Mouse (Mus musculus) naive thymus-derived CD4-positive, alpha-beta T cell, adult 5 months (primary cell): ENCODE measurements around the gene Nagpa. TPM values are rescaled to one million over a fixed set of nuclear protein-coding genes. Genes with fewer than 3 reads are reported as not detected.

Source experiments
- polyA plus RNA-seq: library from polyadenylated mRNA; unstranded; fragments of 100-300 nt; shearing (Covaris generic); gene quantifications from one replicate; pipeline ENCODE4 v1.2.1, GENCODE M21; 2017

Nagpa gene
- 33.8 TPM for polyA plus RNA-seq

DNA sequence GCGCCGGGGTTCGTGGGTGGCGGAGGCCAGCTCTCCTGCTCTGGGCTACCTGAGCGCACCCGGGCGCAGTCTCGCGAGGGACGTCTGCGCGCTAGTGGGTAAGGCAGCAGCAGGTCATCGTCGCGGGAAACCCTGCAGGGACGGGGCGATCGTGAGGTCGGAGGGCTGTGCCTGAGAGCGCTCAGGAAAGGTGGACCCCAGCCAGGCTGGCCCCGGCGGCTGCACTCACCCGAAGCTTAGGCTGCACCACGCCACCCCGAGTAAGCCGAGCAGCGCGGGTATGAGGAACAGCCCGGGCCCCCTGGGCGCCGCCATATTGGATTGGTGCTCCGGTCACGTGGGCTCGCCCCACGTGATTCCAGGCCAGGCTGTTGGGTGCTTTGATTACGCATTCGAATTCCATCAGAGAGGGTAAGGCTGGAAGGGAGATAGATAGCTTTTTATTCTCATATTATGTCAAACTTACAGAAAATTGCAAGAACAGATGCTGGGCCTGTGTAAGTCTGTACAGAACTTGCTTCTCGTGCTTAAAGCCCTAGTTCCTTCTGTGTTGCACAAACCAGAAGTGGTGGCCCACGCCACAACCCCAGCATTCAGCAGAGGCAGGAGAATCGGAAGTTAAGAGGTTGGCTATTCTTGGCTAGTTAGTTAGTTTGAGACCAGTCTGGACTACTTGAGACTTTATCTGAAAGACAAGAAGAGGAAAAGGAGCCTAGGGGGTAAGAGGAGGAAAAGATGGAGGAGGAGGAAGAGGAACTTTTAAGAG lies at the start of gene Nagpa:
TSS of gene Nagpa (minus strand) at position 345 of the 766 bp plus-strand sequence.

DNA sequence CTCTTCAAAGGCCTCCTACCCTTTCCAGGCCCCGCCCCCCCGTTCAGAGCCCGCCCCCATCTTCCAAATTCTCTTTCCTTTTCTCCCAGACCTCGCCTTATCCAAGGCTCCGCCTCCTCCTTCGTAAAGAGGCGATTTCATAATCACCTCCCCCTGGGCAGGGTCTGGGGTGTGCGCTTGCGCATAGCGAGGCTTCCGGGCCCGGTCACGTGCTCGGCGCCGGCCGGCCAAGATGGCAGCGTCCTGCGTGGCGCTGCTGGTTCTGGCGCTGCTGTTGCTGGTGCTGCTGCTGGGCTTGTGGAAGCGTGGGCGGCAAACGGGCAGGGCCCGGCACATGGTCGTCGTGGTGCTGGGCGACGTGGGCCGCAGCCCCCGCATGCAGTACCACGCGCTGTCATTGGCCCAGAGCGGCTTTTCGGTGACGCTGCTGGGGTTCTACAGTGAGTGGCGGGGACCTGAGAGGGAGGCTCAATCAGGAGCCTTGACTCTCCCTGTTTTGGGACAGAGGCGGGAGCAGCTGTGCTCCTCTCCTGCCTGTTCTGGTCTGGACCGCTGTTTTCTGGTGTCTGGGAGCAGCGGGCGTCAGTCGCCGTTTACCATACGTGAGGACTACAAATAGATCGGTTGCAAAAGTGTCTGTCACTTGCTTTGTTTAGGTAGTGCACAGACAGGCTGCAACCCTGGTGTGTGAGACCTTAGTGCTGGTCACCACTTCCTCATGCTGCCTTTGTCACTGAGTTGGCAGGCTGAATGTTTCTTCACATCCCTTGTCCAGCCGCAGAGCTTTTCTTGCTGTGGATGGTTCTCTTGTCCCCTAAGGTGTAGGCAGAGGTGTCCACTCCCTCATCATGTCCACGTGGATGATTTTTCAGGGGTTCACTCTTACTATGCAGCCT lies 29.9 kb upstream of the Nagpa start, which contains the start of gene Alg1:
TSS of gene Alg1 (plus strand) at position 204 of the 896 bp plus-strand sequence.

DNA sequence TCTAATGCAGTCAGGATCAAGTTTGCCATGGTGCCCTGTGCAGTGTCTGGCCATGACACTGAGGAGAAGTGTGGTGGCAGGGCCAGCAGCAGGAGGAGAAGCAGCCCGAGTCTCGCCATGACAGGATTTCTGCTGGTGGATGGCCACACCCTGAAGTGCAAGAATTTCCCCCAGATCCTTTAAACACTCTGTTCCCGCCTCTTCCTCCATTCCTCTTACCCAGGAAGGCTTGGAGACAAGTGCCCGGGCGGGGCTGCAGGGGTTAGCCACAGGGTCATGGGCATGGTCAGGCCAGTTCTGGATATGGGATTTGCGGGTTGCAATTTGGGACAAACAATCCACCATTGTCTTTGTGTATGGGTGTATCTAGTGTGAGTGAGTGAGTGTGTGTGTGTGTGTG lies 18.3 kb upstream of the Nagpa start, which contains the start of gene AU021092:
TSS of gene AU021092 (minus strand) at position 160 of the 400 bp plus-strand sequence.

DNA sequence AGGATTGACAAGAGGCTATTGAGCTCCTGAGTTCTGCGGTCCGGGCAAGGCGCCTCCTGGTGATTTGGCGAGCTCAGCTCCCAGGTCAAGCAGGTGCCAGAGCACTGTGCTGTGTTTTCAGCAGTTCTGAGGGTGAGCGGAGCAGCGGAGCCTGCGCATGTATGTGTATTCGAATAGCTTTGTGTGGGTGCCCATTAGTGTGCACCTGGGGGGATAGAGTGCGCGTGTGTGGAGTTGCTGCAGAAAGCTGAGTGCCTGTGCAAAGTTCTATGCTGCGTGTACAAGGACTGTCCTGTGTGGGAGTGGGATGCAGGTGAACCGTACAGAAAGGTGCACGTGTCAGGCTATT lies 56.8 kb downstream of the Nagpa start, which contains the start of gene Sec14l5:
TSS of gene Sec14l5 (plus strand) at position 73 of the 349 bp plus-strand sequence.

Other genes starting within 250 kb of the Nagpa start
- gene Anks3, start 239.8 kb downstream of the Nagpa start, polyA plus RNA-seq: 69.7 TPM
- gene Sept12, start 206.2 kb downstream of the Nagpa start, polyA plus RNA-seq: not detected
- gene Smim22, start 196.7 kb downstream of the Nagpa start, polyA plus RNA-seq: not detected
- 11.5 TPM for gene Rogdi, start 190.5 kb downstream of the Nagpa start, polyA plus RNA-seq
- 156 TPM for gene Glyr1, start 154.1 kb downstream of the Nagpa start, polyA plus RNA-seq
- 92.4 TPM for gene Ubn1, start 154.0 kb downstream of the Nagpa start, polyA plus RNA-seq
- gene Ppl, start 71.6 kb downstream of the Nagpa start, polyA plus RNA-seq: 0.20 TPM
- gene Sec14l5, start 56.9 kb downstream of the Nagpa start, polyA plus RNA-seq: not detected
- not detected for gene AU021092, start 18.3 kb upstream of the Nagpa start, polyA plus RNA-seq
- gene Alg1, start 29.6 kb upstream of the Nagpa start, polyA plus RNA-seq: 46.9 TPM
- 32.0 TPM for gene Eef2kmt, start 52.0 kb upstream of the Nagpa start, polyA plus RNA-seq